Mouse (Mus musculus): ENCODE data around the gene Cacna1c.

DNA sequence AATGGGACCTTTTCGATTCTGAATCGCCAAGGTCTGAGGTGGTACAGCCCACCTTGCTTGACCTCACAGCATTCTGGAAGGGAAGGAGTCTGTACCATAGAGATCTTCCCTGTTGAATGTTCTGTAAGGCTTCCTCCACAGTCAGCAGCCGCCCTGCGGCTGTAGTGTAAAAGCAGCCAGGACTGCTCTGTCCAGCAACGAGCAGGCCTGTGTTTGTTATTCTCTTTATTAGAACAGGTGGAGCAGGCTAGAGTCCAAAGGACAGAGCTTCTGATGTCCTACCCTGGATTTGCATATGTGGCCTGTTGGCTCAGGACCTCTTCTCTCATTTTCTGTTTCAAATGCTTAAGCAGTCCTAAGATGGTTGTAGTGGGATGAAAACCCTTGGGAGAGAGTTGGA lies 4.1 kb upstream of the Cacna1c start:
- TF ChIP-seq GATA1 (IDR thresholded peaks at IDR 0.05; ENCODE audit: borderline replicate concordance, low read length) (no peak), FLI1 (IDR thresholded peaks at IDR 0.05; ENCODE audit: low read length) (no peak)

Measured in megakaryocyte, embryonic 14.5 days (primary cell).